Mouse (Mus musculus): ENCODE measurements around the gene 4933415A04Rik.

The 4933415A04Rik gene

DNA sequence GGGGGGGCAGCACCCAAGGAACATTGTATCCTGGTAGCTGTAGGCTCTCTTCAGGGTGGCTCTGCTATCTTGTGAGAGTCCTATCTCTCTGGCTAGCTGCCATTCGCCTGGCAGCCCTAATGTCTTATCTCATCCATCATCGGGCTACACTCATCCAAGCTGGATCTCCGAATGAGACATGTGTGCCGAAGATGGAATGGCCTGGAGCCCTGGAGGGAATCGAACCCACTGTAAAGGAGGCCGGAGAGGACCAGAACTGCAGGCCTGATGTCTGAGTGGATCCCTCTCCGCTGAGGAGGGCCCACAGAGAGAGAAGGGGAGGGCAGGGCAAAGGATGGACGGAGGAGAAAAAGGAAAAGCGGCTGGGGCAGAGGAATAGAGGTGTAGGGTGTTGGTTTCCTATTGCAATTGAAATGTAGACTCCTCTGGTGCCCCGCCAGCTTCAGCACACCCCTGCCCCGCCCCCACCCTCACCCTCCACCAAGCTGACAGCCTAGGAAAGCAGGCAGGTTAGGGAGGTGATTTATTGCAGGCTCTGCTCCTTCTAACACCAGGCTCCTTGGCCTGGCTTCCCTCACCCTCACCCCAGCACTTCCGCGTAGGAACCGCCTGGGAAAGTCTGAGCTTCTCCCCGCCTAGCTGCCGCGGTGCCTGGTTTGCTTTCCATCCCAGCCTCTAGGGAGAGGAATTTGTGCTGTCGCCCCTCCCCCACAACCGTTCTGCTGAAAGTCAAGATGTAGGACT is 47.0 kb downstream of the 4933415A04Rik start:
- peak; percentile 89 to 93 for DNase-seq

DNA sequence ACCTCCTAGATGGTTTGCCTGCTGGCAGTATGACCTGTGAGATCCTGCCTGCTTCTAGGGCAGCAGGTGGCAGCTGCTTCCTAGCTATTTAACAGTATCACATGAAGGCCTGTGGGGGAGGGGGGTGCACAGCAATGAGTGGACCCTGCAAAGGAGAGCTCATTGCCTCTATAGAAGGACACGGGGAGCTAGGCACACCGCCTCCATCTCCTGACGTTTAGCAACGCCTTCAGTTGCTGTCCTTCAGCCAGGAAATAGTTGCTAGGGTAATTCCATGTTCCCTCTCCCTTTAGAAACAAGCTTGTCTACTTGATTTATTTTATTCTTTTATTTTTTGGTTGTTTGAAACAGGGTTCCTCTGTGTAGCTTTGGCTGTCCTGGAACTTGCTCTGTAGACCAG is 49.9 kb downstream of the 4933415A04Rik start:
- peak in 1 of 2 experiments; percentile 20 for DNase-seq

DNA sequence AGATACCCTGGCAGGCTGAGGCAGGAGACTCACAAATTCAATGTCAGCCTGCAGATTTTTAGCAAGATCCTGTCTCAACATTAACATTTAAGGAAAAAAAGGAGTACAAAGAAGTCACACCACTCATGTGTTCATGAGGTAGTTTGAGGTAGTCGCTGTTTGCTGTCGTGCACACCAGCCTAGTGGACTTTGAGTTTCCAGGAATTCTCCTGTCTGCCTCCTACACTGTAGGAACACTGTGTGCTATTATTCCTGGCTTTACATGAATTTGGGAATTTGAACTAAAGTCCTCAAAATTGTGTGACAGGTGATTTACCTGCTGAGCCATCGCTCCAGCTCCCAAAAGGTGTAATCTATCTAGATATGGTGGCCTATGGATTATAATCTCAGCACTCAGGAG is 51.6 kb downstream of the 4933415A04Rik start:
- DNase-seq: no peak

All from kidney, postnatal 4 days (tissue).